Mouse (Mus musculus): ENCODE data around the gene L1cam.

- no peak for TF ChIP-seq CTCF (IDR thresholded peaks at IDR 0.05; ENCODE audit: control insufficient read depth, insufficient read depth, insufficient replicate concordance, low read depth, low read length)
- TF ChIP-seq POLR2A (IDR thresholded peaks at IDR 0.05; ENCODE audit: control insufficient read depth, low read depth, low read length) = no peak
Observed at GRCm38 (mm10) chrX:73823747-73824146, 72.2 kb downstream of the L1cam start.
